12 mouse cellular contexts compared by ENCODE assay signal in genomic region chr9:46647238-46647922, GRCm38 (mm10).
DNase-seq lines count a peak whose midpoint lies in the region; ATAC-seq and TF ChIP-seq lines count a peak whose summit lies in the region.
"Had no signal": no experiment of that assay in that cellular context is flagged by ENCODE, and none has a peak within 500 bp of the region (broad histone marks: within the 10 kb centered on the region; RNA-seq: fewer than 3 reads in every experiment).

No protein-coding gene starts in this region.

- no peak overlapping the region for H3K4me3 ChIP-seq in forebrain, embryonic 16.5 days (replicated peaks; ENCODE audit: low read length)
- no peak overlapping the region for H3K4me3 ChIP-seq in midbrain, embryonic 11.5 days (ENCODE audit: low read depth, low read length)
- H3K4me3 ChIP-seq in lung, adult 2 months (replicated peaks; ENCODE audit: extremely low read depth, low read depth, low read length): no peak overlapping the region
- H3K4me3 ChIP-seq in cerebellum, adult 2 months (replicated peaks; ENCODE audit: insufficient read depth, low read depth, low read length): no peak overlapping the region

- H3K27ac ChIP-seq in forebrain, embryonic 16.5 days (ENCODE audit: low read length): no peak overlapping the region
- H3K27ac ChIP-seq in midbrain, embryonic 11.5 days (ENCODE audit: low read depth, low read length): peak overlapping the region; percentile 55
- no peak overlapping the region for H3K27ac ChIP-seq in cerebellum, adult 2 months (ENCODE audit: insufficient read depth, low read length)

- H3K9ac ChIP-seq in forebrain, embryonic 16.5 days (replicated peaks; ENCODE audit: low read depth, low read length): no peak overlapping the region
- no peak overlapping the region for H3K9ac ChIP-seq in midbrain, embryonic 11.5 days (ENCODE audit: low read length)
- H3K9ac ChIP-seq: liver, postnatal 0 days had no signal

- no peaks in the 10 kb centered on the region for H3K9me3 ChIP-seq in forebrain, embryonic 16.5 days (ENCODE audit: control insufficient read depth, low read length)
- no peaks in the 10 kb centered on the region for H3K9me3 ChIP-seq in midbrain, embryonic 11.5 days (ENCODE audit: control insufficient read depth, low read length)

- peak; percentile 17 for DNase-seq in R1 (ENCODE audit: low read depth, low spot score)
- DNase-seq in brain, embryonic 14.5 days (ENCODE audit: low read depth): peak; percentile 82
- DNase-seq in midbrain, embryonic 11.5 days (ENCODE audit: low spot score, missing footprints): peak; percentile 89
- no peak for DNase-seq in lung, adult 2 months
- no peak for DNase-seq in cerebellum, adult 2 months
- no peak for DNase-seq in kidney, postnatal 4 days
- DNase-seq: cerebellum, adult 9-10 months; gastrocnemius, postnatal 10 days; liver, postnatal 0 days; thymus, adult 2 months had no signal

- H3K36me3 ChIP-seq in forebrain, embryonic 16.5 days (ENCODE audit: control insufficient read depth, insufficient read depth): no peaks in the 10 kb centered on the region
- H3K36me3 ChIP-seq in midbrain, embryonic 11.5 days (ENCODE audit: control insufficient read depth, insufficient read depth, low read length): no peaks in the 10 kb centered on the region

- peaks cover 10% of the 10 kb centered on the region for H3K4me1 ChIP-seq in forebrain, embryonic 16.5 days (replicated peaks; ENCODE audit: control insufficient read depth, insufficient read depth, low read length)
- peaks cover 12% of the 10 kb centered on the region for H3K4me1 ChIP-seq in midbrain, embryonic 11.5 days (ENCODE audit: control insufficient read depth, insufficient read depth, low read length)
- H3K4me1 ChIP-seq in lung, adult 2 months (ENCODE audit: control insufficient read depth, insufficient read depth, low read length): no peaks in the 10 kb centered on the region
- H3K4me1 ChIP-seq in cerebellum, adult 2 months (ENCODE audit: control insufficient read depth, insufficient read depth, low read length): no peaks in the 10 kb centered on the region; the same call in 1 of the 2 replicates

- ATAC-seq in forebrain, embryonic 16.5 days: 0 out of 2 replicates have a peak, but pooled peaks have one; percentile 20
- peak; percentile 66 for ATAC-seq in midbrain, embryonic 11.5 days (ENCODE audit: low FRiP score)
- no peak for ATAC-seq in activated CD4-positive, CD25-positive, alpha-beta regulatory T cell, adult 4 months
- ATAC-seq: liver, postnatal 0 days had no signal

- no peak for TF ChIP-seq CTCF in brain, embryonic 14.5 days (IDR thresholded peaks at IDR 0.05; ENCODE audit: borderline replicate concordance, extremely low read depth, insufficient read depth, insufficient read length)
- TF ChIP-seq CTCF in lung, adult 2 months (IDR thresholded peaks at IDR 0.05; ENCODE audit: insufficient read depth, low read length): no peak
- no peak for TF ChIP-seq CTCF in cerebellum, adult 2 months (IDR thresholded peaks at IDR 0.05; ENCODE audit: borderline replicate concordance, insufficient read depth, low read depth, low read length)

- no peak for TF ChIP-seq POLR2A in brain, embryonic 14.5 days (IDR thresholded peaks at IDR 0.05; ENCODE audit: borderline replicate concordance, extremely low read depth, insufficient read depth, insufficient read length, poor library complexity, severe bottlenecking)
- no peak for TF ChIP-seq POLR2A in lung, adult 2 months (IDR thresholded peaks at IDR 0.05; ENCODE audit: borderline replicate concordance, extremely low read depth, low read depth, low read length)
- TF ChIP-seq POLR2A in cerebellum, adult 2 months (IDR thresholded peaks at IDR 0.05; ENCODE audit: borderline replicate concordance, insufficient read depth, low read length): no peak

- 0 out of 2 replicates have a peak, but pooled peaks cover 3% of the 10 kb centered on the region for H3K27me3 ChIP-seq in forebrain, embryonic 16.5 days (replicated peaks; ENCODE audit: control insufficient read depth, insufficient read depth, low read length)
- no peaks in the 10 kb centered on the region for H3K27me3 ChIP-seq in midbrain, embryonic 11.5 days (ENCODE audit: control insufficient read depth, insufficient read depth, low read length)
- no peaks in the 10 kb centered on the region for H3K27me3 ChIP-seq in cerebellum, adult 2 months (ENCODE audit: control insufficient read depth, insufficient read depth, low read length)

- 17% methylated on average over 9 of the region's 9 CpGs for WGBS in forebrain, embryonic 16.5 days
- WGBS in midbrain, embryonic 11.5 days: 14% methylated on average over 9 of the region's 9 CpGs
- WGBS in lung, adult 2 months: 59% methylated on average over 9 of the region's 9 CpGs
- WGBS in cerebellum, adult 2 months: 57% methylated on average over 9 of the region's 9 CpGs

- no peak overlapping the region for H3K4me2 ChIP-seq in forebrain, embryonic 16.5 days (ENCODE audit: low read length)
- no peak overlapping the region for H3K4me2 ChIP-seq in midbrain, embryonic 11.5 days

Comparison
In these comparisons a context has a peak if more than half of its experiments do, and no peak if none do; other contexts are left out.
1. DNase-seq: peak in R1 (single experiment), brain, embryonic 14.5 days (single experiment) and midbrain, embryonic 11.5 days (single experiment); none in lung, adult 2 months (single experiment), cerebellum, adult 2 months (0 of 2) and kidney, postnatal 4 days (0 of 2).